Mouse (Mus musculus) heart, adult 10 weeks (tissue): ENCODE measurements around the gene Car5b. TPM values are rescaled to one million over a fixed set of nuclear protein-coding genes. Genes with fewer than 3 reads are reported as not detected.

Source experiments
- polyA plus RNA-seq: library from polyadenylated mRNA; stranded (reverse); fragments of 350-450 nt; fragmentation: Illumina TruSeq; extraction: RNeasy Lipid Tissue Mini Kit (QIAGEN cat#74804); gene quantifications from one replicate; pipeline ENCODE4 v1.2.3, GENCODE M21; 2014; ENCODE audit warnings: low read depth, low replicate concordance

Gene Car5b
- 1.4 TPM for polyA plus RNA-seq

DNA sequence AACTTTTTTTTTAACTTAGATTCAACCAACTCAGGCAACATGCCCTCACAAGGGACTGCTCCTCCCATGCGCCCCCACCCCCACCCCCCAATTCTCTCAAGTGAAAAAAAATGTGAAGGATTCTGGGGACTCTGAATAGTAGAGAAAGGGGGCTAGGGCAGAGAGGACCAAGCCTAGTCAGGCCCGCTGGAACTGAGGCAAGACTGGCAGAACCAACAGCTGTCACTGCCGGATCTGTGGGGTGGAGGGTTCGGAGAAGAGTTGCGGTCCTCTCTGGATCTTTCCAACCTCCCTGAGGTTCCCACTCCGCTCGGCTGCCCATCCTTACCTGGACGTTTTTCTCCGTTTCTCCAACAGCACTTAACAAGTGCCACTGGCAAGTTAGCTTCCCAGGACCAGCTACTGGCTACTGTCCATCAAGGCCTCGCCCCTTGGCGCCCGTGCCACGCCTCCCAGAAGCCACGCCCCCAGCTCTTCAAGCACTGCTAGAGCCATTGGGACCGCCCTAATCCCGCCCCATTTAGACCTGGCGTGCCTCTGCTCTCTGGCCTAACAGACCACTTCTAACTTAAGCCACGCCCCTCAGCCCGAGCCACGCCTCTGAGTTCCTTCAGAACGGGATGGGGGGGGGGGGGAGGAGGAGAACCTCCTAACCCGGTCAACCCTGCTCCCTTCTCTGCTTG lies at the start of gene Car5b:
Gene Car5b (minus strand): TSS at position 391 of the 683 bp plus-strand sequence.

GRCm38 (mm10) chrX:164076040-164076775 lies 48.4 kb upstream of the Car5b start, which contains the start of gene Siah1b:
Gene Siah1b (minus strand): TSS chrX:164076493.

DNA sequence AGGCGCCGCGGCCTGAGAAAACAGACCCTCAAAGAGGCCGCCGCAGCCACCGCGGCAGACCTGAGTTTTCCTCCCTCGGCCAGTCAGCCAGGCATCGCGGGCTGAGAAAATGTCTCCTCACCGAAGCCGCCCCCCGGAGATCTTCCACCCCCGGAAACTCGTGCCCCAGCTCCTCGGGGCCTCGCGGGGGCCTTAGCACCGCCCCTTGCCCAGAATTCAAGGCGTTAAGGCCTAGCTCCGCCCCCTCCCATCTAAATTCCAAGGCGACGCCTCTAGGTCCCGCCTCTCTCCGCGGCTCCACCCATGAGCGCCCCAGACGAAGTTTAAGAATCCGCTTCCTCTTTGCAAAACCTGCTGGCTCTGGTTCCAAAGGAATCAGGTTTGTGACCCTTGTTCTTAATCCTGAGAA lies 69.3 kb downstream of the Car5b start, which contains the start of gene Zrsr2:
Gene Zrsr2 (minus strand): TSS at position 195 of the 409 bp plus-strand sequence.

Other genes starting within 250 kb of the Car5b start
- 31.9 TPM for gene Ap1s2, start 119.0 kb downstream of the Car5b start, polyA plus RNA-seq
- 17.8 TPM for gene Zrsr2, start 69.3 kb downstream of the Car5b start, polyA plus RNA-seq
- gene Siah1b, start 48.5 kb upstream of the Car5b start, polyA plus RNA-seq = 4.6 TPM
- gene Cltrn, start 60.8 kb upstream of the Car5b start, polyA plus RNA-seq = not detected
- 1.7 TPM for gene Ace2, start 111.3 kb upstream of the Car5b start, polyA plus RNA-seq
- 3.5 TPM for gene Bmx, start 230.2 kb upstream of the Car5b start, polyA plus RNA-seq
- 11.8 TPM for gene Pir, start 241.4 kb upstream of the Car5b start, polyA plus RNA-seq